Mouse (Mus musculus) heart, embryonic 15.5 days (tissue): ENCODE data around the gene Tinagl1. TPM values are rescaled to one million over a fixed set of nuclear protein-coding genes. Genes with fewer than 3 reads are reported as not detected.
A peak's percentile ranks its signal among the peaks of the same experiment; 100 is the strongest.

ENCODE experiments used
- ATAC-seq: fragments of 200-750 bp; cut with Nextera tagmentation; replicated peaks from 2 replicates; pipeline ENCODE4 v1.8.0; 2017; ENCODE audit warnings: low read depth, moderate TSS enrichment; ENCODE audit not compliant: insufficient number of reproducible peaks, insufficient read depth, low FRiP score
- H3K27ac ChIP-seq: fragments of 300-500 bp; sonication (generic); 2 replicates; pipeline ENCODE4 v1.5.1; 2015; ENCODE audit warnings: mild to moderate bottlenecking, inconsistent platforms
- H3K27me3 ChIP-seq: fragments of 300-500 bp; sonication (generic); 2 replicates; pipeline ENCODE4 v1.6.1; 2015; ENCODE audit warnings: inconsistent platforms
- H3K36me3 ChIP-seq: fragments of 300-500 bp; sonication (generic); 2 replicates; pipeline ENCODE4 v1.6.1; 2015; ENCODE audit warnings: mild to moderate bottlenecking, inconsistent platforms
- H3K4me1 ChIP-seq: fragments of 300-500 bp; sonication (generic); replicated peaks from 2 replicates; pipeline ENCODE4 v1.6.1; 2015; ENCODE audit warnings: inconsistent platforms
- H3K4me2 ChIP-seq: fragments of 300-500 bp; sonication (generic); 2 replicates; pipeline ENCODE4 v1.6.1; 2015; ENCODE audit warnings: inconsistent platforms, mild to moderate bottlenecking, moderate library complexity
- H3K4me3 ChIP-seq: fragments of 300-500 bp; sonication (generic); 2 replicates; pipeline ENCODE4 v1.5.1; 2015; ENCODE audit warnings: mild to moderate bottlenecking, inconsistent platforms
- H3K9ac ChIP-seq: fragments of 300-500 bp; sonication (generic); 2 replicates; pipeline ENCODE4 v1.6.1; 2015; ENCODE audit warnings: mild to moderate bottlenecking, inconsistent platforms
- H3K9me3 ChIP-seq: fragments of 300-500 bp; sonication (generic); replicated peaks from 2 replicates; pipeline ENCODE4 v1.6.1; 2016; ENCODE audit warnings: inconsistent platforms
- WGBS: fragments of 180-500 bp; shearing (Covaris S2); methylation state at CpG from one replicate; pipeline ENCODE4 v1.1.7; 2015; ENCODE audit warnings: mixed read lengths; 5-methylcytosine and 5-hydroxymethylcytosine counted together
- polyA plus RNA-seq: library from polyadenylated mRNA; unstranded; fragments of >200 nt; fragmentation: Nextera tagmentation; extraction: Ambion mirVana; gene quantifications from 2 replicates; pipeline ENCODE4 v1.2.1, GENCODE M21; 2015

Tinagl1 gene
- polyA plus RNA-seq, result 52.0 and 57.2 TPM in 2 replicates

DNA sequence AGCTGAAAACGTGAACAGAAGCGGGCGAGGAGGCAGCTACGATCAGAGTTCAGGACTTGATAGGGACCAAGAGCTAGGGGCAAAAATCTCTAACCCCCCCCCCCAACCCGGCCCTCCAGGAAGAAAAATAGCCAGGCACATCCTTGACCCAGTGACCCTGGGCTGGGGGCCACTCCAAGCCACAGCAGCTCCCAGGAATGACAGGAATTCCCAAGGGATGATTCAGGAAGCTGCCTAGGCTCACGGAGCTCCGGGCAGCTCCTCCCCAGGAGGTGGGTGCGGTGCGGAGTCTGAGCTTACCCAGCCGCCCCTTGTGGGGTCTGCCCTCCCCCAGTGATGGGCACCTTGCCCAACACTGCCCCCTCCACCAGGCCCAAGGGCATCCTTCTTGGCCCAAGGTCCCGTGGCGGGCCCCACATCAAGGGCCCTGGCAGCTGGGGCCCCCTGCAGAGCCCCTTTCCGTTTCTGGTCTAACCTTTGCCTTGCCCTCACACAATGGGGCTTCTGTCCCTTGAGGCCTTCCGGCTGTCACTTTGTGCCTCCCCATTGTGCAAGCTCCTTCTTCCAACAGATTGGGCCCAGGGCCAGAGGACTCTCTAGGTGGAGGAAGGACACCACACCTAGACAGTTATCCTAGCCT lies at the start of gene Tinagl1:
Gene Tinagl1, minus strand, starts transcription at position 51 of the 640 bp plus-strand sequence.
- Histone ChIP-seq H3K27ac (peak within 1 kb of the TSS; percentile 51), H3K4me1 (peaks cover 73% of the 10 kb centered on the region), H3K4me2 (peak within 1 kb of the TSS; percentile 76), H3K27me3 (no peaks in the 10 kb centered on the region), H3K9ac (peak within 1 kb of the TSS; percentile 50), H3K4me3 (peak within 1 kb of the TSS; percentile 49), H3K36me3 (no peaks in the 10 kb centered on the region), H3K9me3 (no peaks in the 10 kb centered on the region)
- WGBS, result 7% methylated on average over 14 of the region's 14 CpGs
- ATAC-seq, result peak; percentile 42

DNA sequence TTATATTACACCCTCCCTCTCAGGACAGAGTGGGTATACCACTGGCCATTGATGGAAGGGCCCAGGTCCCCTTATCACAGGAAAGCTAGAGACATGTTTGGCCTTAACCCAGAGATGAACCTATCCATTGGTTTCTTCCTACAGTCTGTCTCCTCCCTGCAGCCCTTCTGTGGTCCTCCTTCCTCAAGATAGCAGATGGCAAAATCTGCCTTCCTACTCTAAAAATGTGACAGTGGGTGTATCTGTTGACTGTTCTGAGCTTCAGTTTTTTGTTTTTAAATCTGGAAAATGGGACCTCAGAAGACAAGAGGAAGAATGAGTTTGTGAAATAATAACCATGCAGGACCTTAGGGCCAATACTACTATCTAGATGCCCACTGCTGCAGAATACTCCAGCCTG lies 49.1 kb upstream of the Tinagl1 start:
- no peak overlapping the region for H3K4me2 ChIP-seq
- H3K27ac ChIP-seq, result no peak overlapping the region
- H3K9me3 ChIP-seq, result no peaks in the 10 kb centered on the region
- no peak overlapping the region for H3K9ac ChIP-seq
- no peaks in the 10 kb centered on the region for H3K36me3 ChIP-seq
- H3K4me1 ChIP-seq, result no peaks in the 10 kb centered on the region
- no peak for ATAC-seq
- H3K4me3 ChIP-seq, result no peak overlapping the region
- H3K27me3 ChIP-seq, result 0 out of 2 replicates have a peak, but pooled peaks cover 3% of the 10 kb centered on the region

DNA sequence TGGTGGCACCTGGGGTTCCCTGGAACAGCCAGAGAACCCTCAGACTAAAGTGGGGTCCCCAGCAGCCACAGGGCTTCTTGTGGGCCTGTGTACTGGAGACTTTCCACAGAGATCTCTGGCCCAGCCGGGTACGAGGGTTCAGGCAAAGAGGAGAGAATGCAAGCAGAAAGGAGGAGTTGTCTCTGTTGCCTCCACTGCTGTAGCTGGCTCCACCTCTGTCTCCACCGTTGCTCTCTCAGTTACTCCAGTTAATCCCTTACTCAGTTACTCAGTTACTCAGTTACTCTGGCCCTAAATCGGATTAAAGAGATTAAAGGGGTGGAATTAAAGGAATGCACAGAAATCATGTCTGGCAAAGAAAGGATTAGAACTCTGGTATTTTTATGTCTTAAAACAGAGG lies 47.3 kb upstream of the Tinagl1 start, which contains the start of gene Gm853:
Gene Gm853, minus strand, starts transcription at position 223 of the 400 bp plus-strand sequence.
- Histone ChIP-seq H3K4me1 (no peaks in the 10 kb centered on the region), H3K4me2 (no peak within 1 kb of the TSS), H3K36me3 (no peaks in the 10 kb centered on the region), H3K9ac (no peak within 1 kb of the TSS), H3K9me3 (no peaks in the 10 kb centered on the region), H3K27me3 (no peaks in the 10 kb centered on the region), H3K4me3 (no peak within 1 kb of the TSS), H3K27ac (no peak within 1 kb of the TSS)
- 71% methylated on average over 4 of the region's 4 CpGs for WGBS
- no peak for ATAC-seq

DNA sequence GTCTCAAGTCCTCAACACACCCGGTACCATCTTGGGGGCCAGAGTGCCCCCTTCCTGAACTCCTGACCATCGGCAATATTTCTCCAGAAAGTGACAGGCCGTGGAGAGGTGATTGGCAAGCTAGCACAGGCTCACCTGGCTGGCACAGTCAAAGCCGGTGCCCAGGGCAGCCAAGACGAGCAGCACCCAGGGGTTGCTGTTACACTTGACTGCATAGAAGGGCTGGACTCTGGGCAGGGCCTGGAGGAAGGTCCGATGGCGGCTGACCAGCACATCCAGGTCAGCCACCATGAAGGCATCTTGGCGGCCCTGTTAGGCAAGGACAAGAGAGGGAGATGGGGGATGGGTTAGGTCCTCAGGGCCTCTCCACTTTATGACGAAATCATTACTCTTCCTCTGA lies 45.3 kb upstream of the Tinagl1 start:
- Histone ChIP-seq H3K36me3 (no peaks in the 10 kb centered on the region), H3K4me1 (no peaks in the 10 kb centered on the region), H3K4me3 (no peak overlapping the region), H3K27me3 (no peaks in the 10 kb centered on the region), H3K27ac (no peak overlapping the region), H3K9me3 (no peaks in the 10 kb centered on the region), H3K9ac (no peak overlapping the region), H3K4me2 (no peak overlapping the region)
- no peak for ATAC-seq
- 79% methylated on average over 9 of the region's 9 CpGs for WGBS

DNA sequence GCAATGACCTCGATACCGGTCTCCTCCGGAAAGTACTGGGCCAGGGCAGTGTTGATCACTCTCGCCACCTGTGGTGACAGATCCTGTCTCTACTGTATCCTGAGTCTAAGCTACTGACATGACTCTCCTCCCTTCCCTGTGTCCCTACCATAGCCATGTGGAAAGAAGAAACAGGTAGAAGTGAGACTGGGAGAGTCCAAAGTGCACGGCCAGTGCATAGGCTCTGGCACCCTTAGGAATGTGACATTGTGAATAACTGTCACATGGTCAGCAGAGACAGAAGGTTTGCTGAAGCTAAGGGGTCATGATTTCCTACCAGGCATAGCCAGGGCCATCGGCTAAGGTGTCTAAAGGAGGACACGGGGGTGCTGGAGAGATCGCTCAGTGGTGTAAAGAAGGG lies 40.5 kb upstream of the Tinagl1 start:
- H3K4me3 ChIP-seq, result no peak overlapping the region
- H3K9ac ChIP-seq, result no peak overlapping the region
- 79% methylated on average over 8 of the region's 8 CpGs for WGBS
- no peaks in the 10 kb centered on the region for H3K27me3 ChIP-seq
- no peaks in the 10 kb centered on the region for H3K4me1 ChIP-seq
- H3K9me3 ChIP-seq, result no peaks in the 10 kb centered on the region
- ATAC-seq, result no peak
- H3K36me3 ChIP-seq, result no peaks in the 10 kb centered on the region
- H3K4me2 ChIP-seq, result no peak overlapping the region
- no peak overlapping the region for H3K27ac ChIP-seq

DNA sequence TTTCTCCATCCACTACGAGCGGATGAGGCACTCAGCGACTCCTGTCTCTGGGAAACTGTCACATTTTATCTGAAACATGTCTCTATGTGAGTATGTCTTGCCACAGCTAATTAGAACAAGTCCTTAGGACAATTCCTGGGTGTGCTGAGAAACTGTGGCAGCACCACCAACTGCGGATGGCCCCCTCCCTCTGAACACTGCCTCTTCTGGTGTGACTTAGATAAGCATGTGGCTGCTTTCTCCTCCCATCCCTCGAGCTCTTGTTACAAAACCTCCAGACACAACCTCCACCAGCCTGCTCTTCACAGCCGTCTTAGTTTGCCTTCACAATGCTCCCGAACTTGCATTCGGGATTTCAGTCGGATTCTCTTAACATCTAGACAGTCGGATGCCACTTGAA lies 38.9 kb upstream of the Tinagl1 start:
- no peak overlapping the region for H3K27ac ChIP-seq
- H3K4me2 ChIP-seq, result no peak overlapping the region
- no peaks in the 10 kb centered on the region for H3K9me3 ChIP-seq
- WGBS, result 57% methylated on average over 10 of the region's 10 CpGs
- H3K4me3 ChIP-seq, result no peak overlapping the region
- no peak overlapping the region for H3K9ac ChIP-seq
- H3K36me3 ChIP-seq, result no peaks in the 10 kb centered on the region
- no peak for ATAC-seq
- no peaks in the 10 kb centered on the region for H3K27me3 ChIP-seq
- no peaks in the 10 kb centered on the region for H3K4me1 ChIP-seq

DNA sequence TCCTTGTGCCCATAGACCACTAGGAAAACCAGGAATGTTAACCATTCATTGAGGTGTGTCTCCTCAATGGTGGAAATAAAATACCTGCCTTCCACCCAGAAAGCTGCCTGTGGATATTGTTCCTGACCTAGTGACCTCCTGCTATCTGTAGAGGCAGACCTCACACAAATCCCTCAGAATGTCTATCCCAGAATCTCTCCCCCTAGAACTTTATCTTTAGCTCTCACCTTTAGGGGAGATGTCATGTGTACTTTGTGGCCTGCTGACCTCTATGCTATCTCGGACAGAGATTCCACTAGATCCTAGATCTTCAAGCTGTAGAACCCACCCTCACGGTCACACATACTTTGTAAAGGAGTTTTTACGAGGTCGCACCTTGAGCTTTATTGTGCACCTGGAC lies 38.3 kb upstream of the Tinagl1 start:
- no peak overlapping the region for H3K4me3 ChIP-seq
- ATAC-seq, result no peak
- H3K27ac ChIP-seq, result no peak overlapping the region
- no peak overlapping the region for H3K9ac ChIP-seq
- H3K36me3 ChIP-seq, result no peaks in the 10 kb centered on the region
- H3K27me3 ChIP-seq, result no peaks in the 10 kb centered on the region
- no peaks in the 10 kb centered on the region for H3K4me1 ChIP-seq
- no peaks in the 10 kb centered on the region for H3K9me3 ChIP-seq
- no peak overlapping the region for H3K4me2 ChIP-seq
- WGBS, result 79% methylated on average over 4 of the region's 4 CpGs

DNA sequence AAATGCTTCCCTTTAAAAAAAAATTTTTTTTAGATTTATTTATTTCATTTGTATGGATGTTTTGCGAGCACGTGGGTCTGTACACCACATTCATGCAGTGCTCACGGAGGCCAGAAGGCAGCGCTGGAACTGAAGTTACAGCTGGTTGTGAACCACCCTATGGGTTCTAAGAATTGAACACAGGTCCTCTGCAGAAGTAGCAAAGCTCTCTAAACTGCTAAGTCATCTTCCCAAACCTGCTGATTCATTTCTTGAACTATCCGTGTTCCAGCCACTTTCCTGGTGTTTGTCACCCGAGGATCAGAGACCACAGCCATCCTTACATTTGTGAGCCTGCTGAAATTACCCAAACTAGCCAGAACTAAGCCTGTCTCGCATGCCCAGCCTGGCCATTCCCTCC lies 37.5 kb upstream of the Tinagl1 start:
- H3K36me3 ChIP-seq, result no peaks in the 10 kb centered on the region
- no peak overlapping the region for H3K4me2 ChIP-seq
- H3K9ac ChIP-seq, result no peak overlapping the region
- no peak for ATAC-seq
- no peaks in the 10 kb centered on the region for H3K4me1 ChIP-seq
- no peak overlapping the region for H3K27ac ChIP-seq
- no peak overlapping the region for H3K4me3 ChIP-seq
- no peaks in the 10 kb centered on the region for H3K9me3 ChIP-seq
- no peaks in the 10 kb centered on the region for H3K27me3 ChIP-seq
- WGBS, result 72% methylated on average over 7 of the region's 7 CpGs

DNA sequence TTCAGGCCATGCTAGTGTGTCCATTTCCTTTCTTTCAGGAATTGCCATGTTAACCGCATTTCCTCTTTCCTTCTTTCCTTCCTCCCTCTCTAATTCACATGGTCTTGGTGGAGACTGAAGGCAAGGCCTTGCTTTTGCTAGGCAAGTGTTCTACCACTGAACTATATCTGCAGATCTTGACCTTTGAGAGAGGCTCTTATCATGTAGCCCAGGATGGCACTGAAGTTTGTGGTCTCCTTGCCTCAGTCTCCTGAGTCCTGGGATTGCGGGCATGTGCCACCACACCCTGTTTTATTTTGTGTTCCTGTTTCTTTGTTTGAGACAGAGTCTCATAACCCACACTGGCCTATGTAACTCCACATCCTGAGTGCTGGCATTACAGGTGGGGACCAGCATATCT lies 36.9 kb upstream of the Tinagl1 start:
- Histone ChIP-seq H3K9me3 (no peaks in the 10 kb centered on the region), H3K4me2 (no peak overlapping the region), H3K4me3 (no peak overlapping the region), H3K27ac (no peak overlapping the region), H3K9ac (no peak overlapping the region), H3K27me3 (no peaks in the 10 kb centered on the region), H3K36me3 (no peaks in the 10 kb centered on the region), H3K4me1 (no peaks in the 10 kb centered on the region)
- ATAC-seq, result no peak
- WGBS, result 92% methylated on average over 2 of the region's 2 CpGs

DNA sequence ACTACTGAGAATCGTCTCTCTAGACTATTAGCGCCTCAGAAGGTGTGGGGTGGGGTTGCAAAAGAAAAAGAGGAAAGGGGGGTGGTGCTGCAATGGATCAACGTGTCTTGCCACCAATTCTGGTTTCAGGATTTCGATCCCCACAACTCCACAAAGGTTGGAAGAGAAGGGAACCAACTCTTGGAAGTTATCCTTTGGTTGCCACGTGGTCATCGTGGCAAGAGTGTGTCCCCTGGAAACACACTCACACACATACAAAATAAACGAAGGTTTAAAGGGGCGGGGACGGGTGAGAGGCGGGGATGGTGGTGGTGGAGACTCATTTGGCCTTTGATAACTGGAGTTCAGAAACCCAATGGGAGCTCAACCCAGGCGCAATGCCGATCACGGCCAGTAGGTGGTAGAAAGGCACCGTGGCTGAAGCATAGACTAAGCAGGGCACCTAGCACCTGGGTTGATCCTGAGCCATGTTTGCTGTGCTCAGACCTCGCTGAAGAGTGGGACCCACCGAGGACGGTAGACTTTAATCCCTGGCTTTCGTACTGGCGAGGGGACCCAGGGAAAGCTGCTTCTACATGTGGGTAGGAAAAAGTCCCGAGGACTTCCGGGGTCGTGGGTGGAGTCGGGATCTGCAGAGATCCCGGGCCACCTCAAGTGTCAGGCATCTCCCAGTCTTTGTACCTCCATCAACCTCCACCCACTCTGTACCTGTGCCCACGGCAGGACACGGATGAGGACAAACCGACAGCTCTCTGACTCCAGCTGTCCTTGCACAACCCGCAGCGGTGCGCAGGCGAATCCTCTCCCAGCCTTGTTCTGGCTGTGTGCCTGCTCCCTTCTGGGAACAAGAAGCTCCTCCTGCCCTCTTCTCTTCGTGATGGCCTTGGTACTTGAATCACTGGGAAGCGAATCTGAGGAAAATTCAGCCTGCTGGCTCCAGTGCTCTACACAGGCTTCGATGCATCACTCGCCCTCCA lies 24.1 kb upstream of the Tinagl1 start:
- Histone ChIP-seq H3K4me2 (peak overlapping the region; percentile 88), H3K36me3 (no peaks in the 10 kb centered on the region), H3K9me3 (no peaks in the 10 kb centered on the region), H3K27ac (no peak overlapping the region), H3K27me3 (peaks cover 31% of the 10 kb centered on the region), H3K9ac (peak overlapping the region; percentile 38), H3K4me3 (peak overlapping the region; percentile 50), H3K4me1 (peaks cover 5% of the 10 kb centered on the region)
- 14% methylated on average over 35 of the region's 35 CpGs for WGBS
- ATAC-seq, result peak; percentile 73

DNA sequence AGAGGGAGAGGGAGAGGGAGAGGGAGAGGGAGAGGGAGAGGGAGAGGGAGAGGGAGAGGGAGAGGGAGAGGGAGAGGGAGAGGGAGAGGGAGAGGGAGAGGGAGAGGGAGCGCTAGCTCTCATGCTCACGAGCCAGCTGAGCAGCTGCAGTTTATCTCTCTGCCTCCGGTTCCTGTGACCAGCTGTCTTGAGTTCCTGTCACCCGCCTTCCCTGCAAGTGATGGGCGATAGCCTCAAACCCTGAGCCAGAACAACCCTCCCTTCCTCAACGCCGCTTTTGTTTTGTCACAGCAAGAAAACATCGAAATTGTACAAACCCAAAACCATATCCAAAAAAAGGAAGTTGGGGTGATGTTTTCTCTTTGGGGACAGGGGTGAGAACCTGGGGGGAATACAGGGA lies 21.6 kb upstream of the Tinagl1 start:
- peaks cover 33% of the 10 kb centered on the region for H3K27me3 ChIP-seq
- H3K9ac ChIP-seq, result no peak overlapping the region
- H3K4me2 ChIP-seq, result no peak overlapping the region
- H3K4me1 ChIP-seq, result peaks cover 5% of the 10 kb centered on the region
- H3K9me3 ChIP-seq, result no peaks in the 10 kb centered on the region
- ATAC-seq, result no peak
- no peak overlapping the region for H3K27ac ChIP-seq
- no peak overlapping the region for H3K4me3 ChIP-seq
- H3K36me3 ChIP-seq, result no peaks in the 10 kb centered on the region
- 49% methylated on average over 8 of the region's 8 CpGs for WGBS
